Mouse (Mus musculus): ENCODE results near the gene Smad1. TPM values are rescaled to one million over a fixed set of nuclear protein-coding genes. Genes with fewer than 3 reads are reported as not detected.
A peak's percentile ranks its signal among the peaks of the same experiment; 100 is the strongest.

Gene Smad1
- polyA plus RNA-seq, 1 experiment from 2014 or later, result 63.7 TPM

DNA sequence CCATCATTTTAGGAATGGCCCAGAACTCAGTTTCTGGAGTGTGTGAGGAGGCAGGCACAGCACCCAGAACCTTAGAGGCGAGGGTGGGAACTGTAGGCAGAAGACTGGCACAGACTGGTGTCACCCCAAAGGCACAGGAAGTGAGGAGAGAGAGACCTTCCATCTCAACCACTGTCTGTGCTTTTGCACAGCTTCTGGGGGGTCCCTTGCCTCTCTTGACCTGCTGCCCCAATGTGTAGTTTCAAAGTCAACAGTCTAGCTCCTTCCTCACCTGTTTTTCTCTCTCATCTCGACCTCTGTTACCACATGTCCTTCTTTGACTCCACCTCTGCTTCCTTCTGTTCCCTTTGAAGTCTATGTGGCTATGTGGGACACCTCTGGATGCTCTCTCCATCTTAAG lies 88.5 kb downstream of the Smad1 start:
- H3K27me3 ChIP-seq, result no peaks in the 10 kb centered on the region
- 70% methylated on average over 2 of the region's 2 CpGs for WGBS

DNA sequence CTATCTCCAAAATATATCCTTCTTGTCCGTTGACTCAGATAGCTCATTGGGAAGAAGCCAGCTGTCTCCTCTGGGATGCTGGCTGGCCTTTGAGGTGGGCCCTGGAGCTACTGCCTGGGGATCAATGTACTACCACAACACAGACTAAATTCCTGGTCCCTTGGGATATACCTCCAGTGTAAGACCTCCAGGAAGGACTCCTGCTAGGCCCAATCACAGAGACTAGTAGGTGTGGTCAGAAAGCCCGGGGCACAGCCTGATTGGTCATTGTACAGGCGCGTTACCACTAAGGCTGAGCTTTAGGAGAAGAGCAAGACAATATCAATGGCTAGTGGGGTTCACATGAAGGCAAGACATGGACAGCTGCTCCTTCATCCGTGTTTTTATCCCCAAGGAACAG lies 93.4 kb downstream of the Smad1 start:
- H3K27me3 ChIP-seq, result no peaks in the 10 kb centered on the region
- H3K4me1 ChIP-seq, result no peaks in the 10 kb centered on the region
- no peak overlapping the region for H3K27ac ChIP-seq
- H3K4me2 ChIP-seq, result no peak overlapping the region
- no peak for ATAC-seq (ENCODE audit: low FRiP score)
- no peak overlapping the region for H3K4me3 ChIP-seq (replicated peaks)
- no peaks in the 10 kb centered on the region for H3K9me3 ChIP-seq
- no peak overlapping the region for H3K9ac ChIP-seq
- no peaks in the 10 kb centered on the region for H3K36me3 ChIP-seq (replicated peaks)
- WGBS, result 71% methylated on average over 5 of the region's 5 CpGs

More for the DNA sequence above, 88.5 kb downstream of the Smad1 start:
- Histone ChIP-seq H3K36me3 (replicated peaks) (no peaks in the 10 kb centered on the region), H3K4me2 (no peak overlapping the region), H3K4me1 (no peaks in the 10 kb centered on the region), H3K4me3 (replicated peaks) (no peak overlapping the region), H3K9ac (no peak overlapping the region), H3K27ac (no peak overlapping the region), H3K9me3 (no peaks in the 10 kb centered on the region)
- ATAC-seq (ENCODE audit: low FRiP score), result no peak

DNA sequence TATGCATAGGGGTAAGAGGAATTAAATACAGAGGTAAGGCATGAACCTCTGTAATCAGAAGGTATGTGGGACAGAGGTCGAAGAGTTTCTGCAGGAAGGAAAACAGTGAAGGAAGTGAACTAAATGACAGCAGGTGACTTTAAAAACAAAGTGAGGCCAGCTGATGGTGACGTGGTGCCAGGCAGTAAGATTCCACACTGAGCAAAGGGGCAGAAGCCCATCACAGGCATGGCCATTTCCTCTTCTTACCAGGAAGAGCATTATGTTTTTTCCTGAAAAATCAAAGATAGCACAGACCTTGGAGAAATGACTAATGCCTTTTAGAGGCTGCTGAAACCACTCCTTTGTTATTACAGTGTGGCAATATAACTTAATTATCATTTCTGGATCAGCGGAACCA lies 97.8 kb downstream of the Smad1 start:
- Histone ChIP-seq H3K27ac (no peak overlapping the region), H3K36me3 (replicated peaks) (no peaks in the 10 kb centered on the region), H3K9ac (no peak overlapping the region), H3K9me3 (no peaks in the 10 kb centered on the region), H3K4me1 (no peaks in the 10 kb centered on the region), H3K4me3 (replicated peaks) (no peak overlapping the region), H3K4me2 (no peak overlapping the region), H3K27me3 (no peaks in the 10 kb centered on the region)
- 86% methylated on average over 3 of the region's 3 CpGs for WGBS
- no peak for ATAC-seq (ENCODE audit: low FRiP score)

DNA sequence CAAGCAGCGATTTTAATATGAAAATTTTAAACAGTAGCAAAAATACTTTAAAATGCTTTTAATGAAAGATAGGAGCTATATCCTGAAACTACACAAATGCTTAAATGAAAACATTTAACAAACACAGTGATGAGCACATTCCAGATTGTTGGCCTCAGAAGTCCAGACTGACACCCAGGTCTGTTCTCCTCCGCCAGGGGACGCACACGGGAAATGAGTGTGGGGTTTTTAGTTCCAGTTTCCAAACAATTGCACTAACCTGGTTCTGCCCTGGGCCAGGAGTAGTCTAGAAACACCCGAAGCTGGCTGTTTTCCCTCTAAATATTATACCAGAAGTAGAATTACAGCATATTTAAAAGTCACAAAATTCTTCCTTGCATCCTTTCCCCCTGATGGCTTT lies 99.6 kb downstream of the Smad1 start:
- no peaks in the 10 kb centered on the region for H3K9me3 ChIP-seq
- H3K27me3 ChIP-seq, result no peaks in the 10 kb centered on the region
- H3K4me3 ChIP-seq (replicated peaks), result no peak overlapping the region
- no peak overlapping the region for H3K4me2 ChIP-seq
- H3K36me3 ChIP-seq (replicated peaks), result no peaks in the 10 kb centered on the region
- H3K27ac ChIP-seq, result no peak overlapping the region
- WGBS, result 88% methylated on average over 5 of the region's 5 CpGs
- ATAC-seq (ENCODE audit: low FRiP score), result no peak
- H3K4me1 ChIP-seq, result peaks cover 10% of the 10 kb centered on the region
- H3K9ac ChIP-seq, result no peak overlapping the region

DNA sequence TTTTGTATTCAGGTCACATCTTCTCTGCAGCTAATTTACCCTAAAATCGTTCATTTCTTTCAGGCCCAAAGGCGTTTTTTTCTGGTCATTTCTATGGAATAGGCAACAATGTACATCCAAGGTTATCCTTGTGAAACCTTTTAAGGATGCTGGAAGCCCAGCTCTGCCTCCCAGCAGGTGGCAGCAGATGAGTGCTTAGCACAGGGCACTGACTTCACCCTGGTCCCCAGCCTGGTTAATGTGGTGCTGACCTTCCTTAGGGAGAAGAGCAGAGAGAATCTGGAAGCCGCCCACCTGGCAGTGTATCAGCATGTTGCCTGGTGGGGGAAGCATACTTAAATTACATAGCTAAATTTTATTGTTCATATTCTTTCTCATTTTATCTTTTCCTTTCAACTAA lies 101.6 kb downstream of the Smad1 start:
- H3K4me3 ChIP-seq (replicated peaks), result no peak overlapping the region
- no peaks in the 10 kb centered on the region for H3K36me3 ChIP-seq (replicated peaks)
- no peaks in the 10 kb centered on the region for H3K27me3 ChIP-seq
- H3K4me1 ChIP-seq, result peaks cover 21% of the 10 kb centered on the region
- no peak overlapping the region for H3K9ac ChIP-seq
- H3K9me3 ChIP-seq, result no peaks in the 10 kb centered on the region
- no peak overlapping the region for H3K4me2 ChIP-seq
- no peak for ATAC-seq (ENCODE audit: low FRiP score)
- no peak overlapping the region for H3K27ac ChIP-seq
- 34% methylated on average over 3 of the region's 3 CpGs for WGBS

DNA sequence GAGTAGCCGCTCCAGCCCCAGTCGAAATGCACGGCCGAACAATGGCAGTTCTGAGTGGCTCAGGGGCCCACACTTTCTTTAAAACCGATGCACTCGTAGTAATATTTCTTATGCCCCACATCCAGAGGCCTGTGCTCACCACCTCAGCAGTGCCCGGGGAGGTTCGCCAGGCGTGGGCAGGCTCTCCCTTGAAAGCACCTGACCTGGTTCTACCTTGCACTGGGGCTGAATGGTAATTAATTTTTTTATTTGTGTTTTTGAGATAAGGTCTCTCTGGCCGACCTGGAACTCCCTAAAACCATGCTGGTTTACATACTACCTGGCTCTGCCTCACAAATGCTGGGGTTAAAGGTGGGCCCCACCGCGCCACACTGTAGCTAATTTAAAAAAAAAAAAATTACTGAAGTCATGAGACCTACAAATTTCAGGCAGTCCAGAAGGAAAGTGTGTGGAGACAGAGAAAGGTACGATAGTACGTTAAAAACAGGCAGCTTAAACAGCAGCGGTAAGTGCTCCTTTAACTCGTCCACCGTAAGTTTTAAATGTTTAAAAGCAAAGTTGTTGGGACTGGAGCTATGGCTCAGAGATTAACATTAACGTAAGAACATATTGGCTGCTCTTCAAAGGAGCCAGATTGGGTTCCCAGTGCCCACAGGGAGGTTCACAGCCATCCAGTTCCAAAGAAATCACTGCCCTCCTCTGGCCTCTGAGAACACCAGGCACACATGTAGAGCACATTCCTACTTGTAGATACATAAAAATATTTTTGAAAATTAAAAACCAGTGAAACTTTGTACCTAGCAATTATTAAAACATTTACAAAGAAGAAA lies 103.8 kb downstream of the Smad1 start:
- Histone ChIP-seq H3K4me3 (replicated peaks) (peak overlapping the region; percentile 67), H3K27me3 (no peaks in the 10 kb centered on the region), H3K4me1 (peaks cover 25% of the 10 kb centered on the region), H3K9ac (peak overlapping the region; percentile 78), H3K9me3 (no peaks in the 10 kb centered on the region), H3K36me3 (replicated peaks) (no peaks in the 10 kb centered on the region), H3K4me2 (peak overlapping the region; percentile 60), H3K27ac (peak overlapping the region; percentile 96)
- WGBS, result 15% methylated on average over 18 of the region's 18 CpGs
- ATAC-seq (ENCODE audit: low FRiP score), result no peak

DNA sequence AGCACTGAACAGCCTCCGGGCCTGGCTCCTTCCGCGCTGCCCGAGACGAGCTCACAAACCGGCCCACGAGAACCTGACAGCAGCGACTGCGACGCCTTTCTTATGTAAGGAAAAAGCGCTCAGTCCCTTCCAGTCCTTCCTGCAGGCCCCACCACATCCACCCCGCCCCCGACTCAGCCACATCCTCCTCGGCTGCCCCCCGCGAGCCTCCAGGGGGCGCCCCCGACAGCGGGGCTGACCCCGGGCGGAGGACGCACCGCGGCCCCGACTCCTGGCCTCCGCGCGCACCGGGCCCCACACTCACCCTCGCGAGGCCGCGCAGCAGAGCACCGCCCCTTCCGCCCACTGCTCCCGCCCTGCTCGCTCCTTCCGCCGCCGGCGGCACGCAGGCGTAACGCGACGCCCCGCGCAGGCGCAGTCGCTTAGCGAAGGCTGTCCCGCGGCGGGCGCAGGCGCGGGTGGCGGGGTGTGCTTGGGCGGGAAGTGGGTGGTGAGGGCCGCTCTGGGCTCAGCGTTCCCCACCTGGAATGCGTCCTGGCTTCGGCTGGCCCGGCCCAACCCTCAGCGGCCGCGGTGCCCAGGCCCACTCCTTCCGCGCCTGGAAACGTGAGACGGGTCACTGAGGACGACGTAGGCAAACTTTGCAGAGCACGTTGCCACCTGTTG lies 104.6 kb downstream of the Smad1 start, which contains the start of gene Mmaa:
Mmaa (minus strand) TSS at position 328 of the 666 bp plus-strand sequence.
- ATAC-seq (ENCODE audit: low FRiP score), result peak; percentile 98
- WGBS, result under 1% methylated on average over 73 of the region's 74 CpGs
- H3K27ac ChIP-seq, result peak within 1 kb of the TSS; percentile 96

DNA sequence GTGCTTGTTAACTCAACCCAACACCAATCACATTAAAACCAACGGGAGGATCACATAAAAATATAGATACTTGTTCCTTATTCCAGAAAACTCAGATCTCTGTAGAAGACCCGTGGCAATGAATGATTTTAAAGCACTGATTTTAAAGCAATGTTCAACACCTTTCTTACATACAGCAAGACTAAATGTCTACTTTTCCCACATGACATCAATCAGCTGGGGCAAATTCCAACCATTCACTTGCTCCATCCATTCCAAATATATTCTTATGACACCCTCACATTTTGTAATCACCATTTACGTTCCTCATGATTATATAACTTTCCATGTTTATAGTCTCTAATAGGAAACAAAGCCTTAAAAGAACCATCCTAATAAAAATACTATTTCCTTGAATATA lies 105.5 kb downstream of the Smad1 start:
- WGBS, result 72% methylated on average over 3 of the region's 3 CpGs
- no peak for ATAC-seq (ENCODE audit: low FRiP score)

More for the DNA sequence above, 104.6 kb downstream of the Smad1 start, which contains the start of gene Mmaa:
- no peaks in the 10 kb centered on the region for H3K36me3 ChIP-seq (replicated peaks)
- H3K9ac ChIP-seq, result peak within 1 kb of the TSS; percentile 78
- peaks cover 25% of the 10 kb centered on the region for H3K4me1 ChIP-seq
- H3K27me3 ChIP-seq, result no peaks in the 10 kb centered on the region
- peak within 1 kb of the TSS; percentile 60 for H3K4me2 ChIP-seq
- no peaks in the 10 kb centered on the region for H3K9me3 ChIP-seq
- peak within 1 kb of the TSS; percentile 67 for H3K4me3 ChIP-seq (replicated peaks)

DNA sequence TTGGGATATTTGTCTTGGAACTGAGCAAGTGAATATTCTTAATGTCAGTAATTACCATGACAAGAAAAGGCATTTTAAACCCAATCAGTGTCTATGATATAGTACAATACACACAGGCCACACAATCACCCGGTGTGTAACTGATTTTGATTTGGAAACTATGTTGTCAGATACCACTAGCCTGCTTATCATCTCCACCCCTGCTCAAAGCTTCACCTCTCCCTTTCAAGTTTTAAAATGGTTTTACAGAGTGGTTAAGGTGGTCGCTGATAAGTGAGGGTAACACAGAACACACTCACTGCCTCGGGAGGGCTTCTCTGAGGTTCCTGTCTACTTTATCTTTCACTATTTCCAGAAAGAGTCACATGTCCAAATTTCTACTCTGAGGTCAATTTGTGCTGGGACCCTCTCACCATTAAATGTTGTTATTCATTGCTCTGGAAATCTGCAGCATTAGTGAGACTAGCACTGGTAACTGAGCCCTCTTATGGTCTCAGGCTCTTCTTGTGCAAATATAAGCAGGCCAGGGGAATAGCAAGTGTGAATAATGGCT lies 106.5 kb downstream of the Smad1 start:
- ATAC-seq (ENCODE audit: low FRiP score), result no peak
- H3K27ac ChIP-seq, result no peak overlapping the region
- no peak overlapping the region for H3K9ac ChIP-seq
- WGBS, result 84% methylated on average over 3 of the region's 3 CpGs
- H3K27me3 ChIP-seq, result no peaks in the 10 kb centered on the region
- H3K4me3 ChIP-seq (replicated peaks), result no peak overlapping the region
- H3K4me1 ChIP-seq, result peaks cover 25% of the 10 kb centered on the region
- no peaks in the 10 kb centered on the region for H3K9me3 ChIP-seq
- peak overlapping the region; percentile 60; the same call in 1 of the 2 replicates for H3K4me2 ChIP-seq
- H3K36me3 ChIP-seq (replicated peaks), result no peaks in the 10 kb centered on the region

More for the DNA sequence above, 105.5 kb downstream of the Smad1 start:
- no peaks in the 10 kb centered on the region for H3K9me3 ChIP-seq
- H3K4me1 ChIP-seq, result peaks cover 25% of the 10 kb centered on the region
- no peaks in the 10 kb centered on the region for H3K36me3 ChIP-seq (replicated peaks)
- H3K4me3 ChIP-seq (replicated peaks), result peak overlapping the region; percentile 67
- H3K27ac ChIP-seq, result no peak overlapping the region
- no peaks in the 10 kb centered on the region for H3K27me3 ChIP-seq
- peak overlapping the region; percentile 40; the same call in 1 of the 2 replicates for H3K9ac ChIP-seq
- peak overlapping the region; percentile 60 for H3K4me2 ChIP-seq

DNA sequence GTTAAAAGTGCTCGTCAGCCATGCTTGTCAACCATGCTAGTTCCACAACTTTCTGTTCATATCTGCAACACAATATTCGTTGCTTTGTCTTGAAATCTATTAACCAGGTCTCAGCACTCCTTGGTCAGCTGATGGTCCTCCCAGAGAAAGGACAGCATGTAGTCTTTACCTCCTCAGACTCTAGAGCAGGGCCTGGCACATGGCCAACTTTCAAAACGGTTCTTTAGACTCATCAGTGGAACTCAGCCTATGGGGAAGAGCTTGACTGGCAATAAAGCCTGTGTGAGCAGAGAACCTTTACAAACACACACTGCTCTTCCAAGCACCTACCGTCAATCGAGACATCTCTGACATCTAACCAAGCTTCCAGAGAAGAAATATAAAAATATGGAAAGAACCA lies 109.7 kb downstream of the Smad1 start:
- Histone ChIP-seq H3K27me3 (no peaks in the 10 kb centered on the region), H3K9ac (no peak overlapping the region), H3K4me2 (no peak overlapping the region), H3K36me3 (replicated peaks) (no peaks in the 10 kb centered on the region), H3K9me3 (no peaks in the 10 kb centered on the region), H3K4me1 (peaks cover 15% of the 10 kb centered on the region), H3K27ac (no peak overlapping the region), H3K4me3 (replicated peaks) (no peak overlapping the region)
- no peak for ATAC-seq (ENCODE audit: low FRiP score)
- 80% methylated on average over 5 of the region's 5 CpGs for WGBS

DNA sequence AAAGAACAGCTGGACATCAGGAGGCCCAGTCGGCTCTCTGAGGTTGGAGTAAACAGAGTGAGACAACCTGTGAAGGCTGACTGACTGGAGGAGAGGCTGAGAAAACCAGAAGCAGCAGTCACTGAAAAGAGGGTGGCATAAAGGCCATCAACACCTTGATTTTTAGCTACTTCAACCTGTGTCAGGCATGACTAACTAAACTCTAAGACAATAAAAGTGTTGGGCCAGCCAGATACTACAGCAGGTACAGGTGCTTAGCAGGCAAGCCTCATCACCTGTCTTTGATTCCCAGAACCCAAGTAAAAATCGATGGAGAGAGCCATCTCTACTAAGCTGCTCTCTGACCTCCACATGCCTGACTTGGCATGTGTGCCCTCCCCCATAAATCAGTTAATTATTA lies 110.6 kb downstream of the Smad1 start:
- 73% methylated on average over 2 of the region's 2 CpGs for WGBS
- H3K9me3 ChIP-seq, result no peaks in the 10 kb centered on the region
- no peak overlapping the region for H3K9ac ChIP-seq
- no peak overlapping the region for H3K4me2 ChIP-seq
- H3K27ac ChIP-seq, result no peak overlapping the region
- H3K4me3 ChIP-seq (replicated peaks), result no peak overlapping the region
- peaks cover 12% of the 10 kb centered on the region for H3K4me1 ChIP-seq
- no peak for ATAC-seq (ENCODE audit: low FRiP score)
- no peaks in the 10 kb centered on the region for H3K27me3 ChIP-seq
- no peaks in the 10 kb centered on the region for H3K36me3 ChIP-seq (replicated peaks)

Measured in forebrain, embryonic 12.5 days (tissue).